Mouse (Mus musculus): ENCODE results near the gene Ttyh1. TPM values are rescaled to one million over a fixed set of nuclear protein-coding genes. Genes with fewer than 3 reads are reported as not detected.

Gene Ttyh1
- polyA plus RNA-seq, 1 experiment from 2014 or later = 1.3 TPM

GRCm38 (mm10) chr7:4126992-4127785 lies 8.0 kb downstream of the Ttyh1 start:
- H3K9me3 ChIP-seq (replicated peaks; ENCODE audit: control insufficient read depth, low read length) = no peaks in the 10 kb centered on the region
- 80% methylated on average over 11 of the region's 11 CpGs for WGBS
- H3K27ac ChIP-seq (ENCODE audit: low read length) = no peak overlapping the region
- no peaks in the 10 kb centered on the region for H3K36me3 ChIP-seq (ENCODE audit: control insufficient read depth, insufficient read depth)
- peaks cover 3% of the 10 kb centered on the region; the same call in 1 of the 2 replicates for H3K4me1 ChIP-seq (ENCODE audit: control insufficient read depth, insufficient read depth, low read length)
- no peak for ATAC-seq (replicated peaks; ENCODE audit: extremely low read depth, insufficient read depth, low FRiP score)
- H3K4me3 ChIP-seq (ENCODE audit: low read length) = no peak overlapping the region
- no peak overlapping the region for H3K9ac ChIP-seq (ENCODE audit: low read length)
- no peak overlapping the region for H3K4me2 ChIP-seq (ENCODE audit: low read depth, low read length)
- no peaks in the 10 kb centered on the region; the same call in 1 of the 2 replicates for H3K27me3 ChIP-seq (ENCODE audit: control insufficient read depth, insufficient read depth, low read length)

DNA sequence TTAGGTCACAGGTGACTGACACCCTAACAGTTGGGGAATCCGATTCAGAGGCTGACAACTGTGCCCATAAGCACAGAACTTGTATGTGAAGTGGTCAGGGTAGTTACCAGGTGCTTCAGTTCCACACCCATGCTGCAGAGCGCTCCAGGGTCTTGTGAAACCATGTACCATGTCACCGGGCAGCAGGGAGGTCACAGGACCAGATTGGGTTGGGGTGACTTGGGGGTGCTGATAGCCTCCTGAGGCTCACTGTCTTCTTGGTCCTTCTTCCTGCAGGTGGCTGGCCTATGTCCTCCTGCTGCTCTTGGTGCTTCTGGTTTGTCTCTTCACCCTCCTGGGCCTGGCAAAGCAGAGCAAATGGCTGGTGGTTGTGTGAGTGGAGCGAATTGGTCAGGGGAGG lies 8.7 kb downstream of the Ttyh1 start:
- no peak overlapping the region for H3K4me3 ChIP-seq (ENCODE audit: low read length)
- H3K36me3 ChIP-seq (ENCODE audit: control insufficient read depth, insufficient read depth) = no peaks in the 10 kb centered on the region
- H3K27me3 ChIP-seq (ENCODE audit: control insufficient read depth, insufficient read depth, low read length) = no peaks in the 10 kb centered on the region
- H3K27ac ChIP-seq (ENCODE audit: low read length) = no peak overlapping the region
- 78% methylated on average over 4 of the region's 4 CpGs for WGBS
- ATAC-seq (replicated peaks; ENCODE audit: extremely low read depth, insufficient read depth, low FRiP score) = no peak
- no peaks in the 10 kb centered on the region for H3K9me3 ChIP-seq (replicated peaks; ENCODE audit: control insufficient read depth, low read length)
- peaks cover 3% of the 10 kb centered on the region; the same call in 1 of the 2 replicates for H3K4me1 ChIP-seq (ENCODE audit: control insufficient read depth, insufficient read depth, low read length)
- no peak overlapping the region for H3K4me2 ChIP-seq (ENCODE audit: low read depth, low read length)
- H3K9ac ChIP-seq (ENCODE audit: low read length) = no peak overlapping the region

- no peaks in the 10 kb centered on the region for H3K27me3 ChIP-seq (ENCODE audit: control insufficient read depth, insufficient read depth, low read length)
- no peak overlapping the region for H3K4me2 ChIP-seq (ENCODE audit: low read depth, low read length)
- H3K4me1 ChIP-seq (ENCODE audit: control insufficient read depth, insufficient read depth, low read length) = peaks cover 3% of the 10 kb centered on the region; the same call in 1 of the 2 replicates
- H3K9me3 ChIP-seq (replicated peaks; ENCODE audit: control insufficient read depth, low read length) = no peaks in the 10 kb centered on the region
- H3K27ac ChIP-seq (ENCODE audit: low read length) = no peak overlapping the region
- no peaks in the 10 kb centered on the region for H3K36me3 ChIP-seq (ENCODE audit: control insufficient read depth, insufficient read depth)
- H3K9ac ChIP-seq (ENCODE audit: low read length) = peak overlapping the region; percentile 10; the same call in 1 of the 2 replicates
- WGBS = 35% methylated on average over 6 of the region's 6 CpGs
- no peak for ATAC-seq (replicated peaks; ENCODE audit: extremely low read depth, insufficient read depth, low FRiP score)
- no peak overlapping the region for H3K4me3 ChIP-seq (ENCODE audit: low read length)
Observed at GRCm38 (mm10) chr7:4128860-4129259, 9.7 kb downstream of the Ttyh1 start.

GRCm38 (mm10) chr7:4130686-4131452 lies 11.7 kb downstream of the Ttyh1 start:
- Histone ChIP-seq H3K4me1 (ENCODE audit: control insufficient read depth, insufficient read depth, low read length) (peaks cover 5% of the 10 kb centered on the region), H3K36me3 (ENCODE audit: control insufficient read depth, insufficient read depth) (no peaks in the 10 kb centered on the region), H3K9me3 (replicated peaks; ENCODE audit: control insufficient read depth, low read length) (no peaks in the 10 kb centered on the region), H3K4me2 (ENCODE audit: low read depth, low read length) (0 out of 2 replicates have a peak overlapping the region, but pooled peaks have one; percentile 11), H3K27me3 (ENCODE audit: control insufficient read depth, insufficient read depth, low read length) (no peaks in the 10 kb centered on the region), H3K9ac (ENCODE audit: low read length) (no peak overlapping the region), H3K27ac (ENCODE audit: low read length) (no peak overlapping the region), H3K4me3 (ENCODE audit: low read length) (no peak overlapping the region)
- WGBS = 28% methylated on average over 13 of the region's 13 CpGs
- peak; percentile 58 for ATAC-seq (replicated peaks; ENCODE audit: extremely low read depth, insufficient read depth, low FRiP score)

DNA sequence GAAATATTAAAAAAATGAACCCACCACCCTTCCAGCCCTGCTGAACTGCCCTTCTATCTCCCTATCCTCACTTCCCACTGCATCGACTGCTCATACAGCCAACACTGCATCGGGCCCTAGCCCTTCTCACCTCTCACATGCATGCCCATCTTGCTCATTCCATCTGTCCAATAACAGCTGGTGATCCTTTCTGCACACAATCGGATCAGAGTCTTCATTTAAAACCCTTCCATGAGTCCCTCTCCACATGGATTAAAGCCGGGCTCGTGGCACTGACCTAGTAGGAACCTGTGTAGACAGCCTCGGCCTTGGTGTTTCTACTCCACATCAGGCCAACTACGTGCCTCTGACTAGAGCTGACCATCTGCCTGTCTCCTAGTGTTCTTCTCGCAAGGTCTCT lies 12.8 kb downstream of the Ttyh1 start:
- no peak for ATAC-seq (replicated peaks; ENCODE audit: extremely low read depth, insufficient read depth, low FRiP score)
- Histone ChIP-seq H3K27me3 (ENCODE audit: control insufficient read depth, insufficient read depth, low read length) (no peaks in the 10 kb centered on the region), H3K36me3 (ENCODE audit: control insufficient read depth, insufficient read depth) (no peaks in the 10 kb centered on the region), H3K27ac (ENCODE audit: low read length) (no peak overlapping the region), H3K9ac (ENCODE audit: low read length) (no peak overlapping the region), H3K4me3 (ENCODE audit: low read length) (no peak overlapping the region), H3K4me1 (ENCODE audit: control insufficient read depth, insufficient read depth, low read length) (peaks cover 5% of the 10 kb centered on the region), H3K9me3 (replicated peaks; ENCODE audit: control insufficient read depth, low read length) (no peaks in the 10 kb centered on the region), H3K4me2 (ENCODE audit: low read depth, low read length) (no peak overlapping the region)
- 79% methylated on average over 8 of the region's 8 CpGs for WGBS

DNA sequence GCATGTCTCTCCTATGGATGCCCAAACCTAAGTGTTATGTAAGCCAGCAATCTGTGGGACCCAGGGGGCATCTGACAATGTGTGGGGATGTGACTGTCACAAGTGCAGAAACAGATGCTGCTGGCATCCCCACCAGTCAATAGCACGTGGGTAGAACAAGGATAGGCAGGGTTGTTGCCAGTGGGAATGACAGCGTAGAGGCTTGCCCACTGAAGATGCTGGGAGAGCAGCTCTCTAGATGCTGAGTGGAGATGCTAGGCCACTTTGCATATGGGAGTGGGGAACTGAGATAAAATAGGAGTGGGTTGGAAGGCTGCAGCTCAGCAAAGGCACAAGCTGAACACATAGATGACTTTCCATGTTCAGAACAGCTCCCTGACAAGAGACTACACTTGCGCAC lies 13.4 kb downstream of the Ttyh1 start:
- H3K4me2 ChIP-seq (ENCODE audit: low read depth, low read length) = no peak overlapping the region
- no peak overlapping the region for H3K4me3 ChIP-seq (ENCODE audit: low read length)
- H3K27me3 ChIP-seq (ENCODE audit: control insufficient read depth, insufficient read depth, low read length) = no peaks in the 10 kb centered on the region
- no peak for ATAC-seq (replicated peaks; ENCODE audit: extremely low read depth, insufficient read depth, low FRiP score)
- H3K36me3 ChIP-seq (ENCODE audit: control insufficient read depth, insufficient read depth) = no peaks in the 10 kb centered on the region
- H3K27ac ChIP-seq (ENCODE audit: low read length) = no peak overlapping the region
- no peak overlapping the region for H3K9ac ChIP-seq (ENCODE audit: low read length)
- H3K9me3 ChIP-seq (replicated peaks; ENCODE audit: control insufficient read depth, low read length) = no peaks in the 10 kb centered on the region
- WGBS = 85% methylated on average over 3 of the region's 3 CpGs
- peaks cover 5% of the 10 kb centered on the region for H3K4me1 ChIP-seq (ENCODE audit: control insufficient read depth, insufficient read depth, low read length)

GRCm38 (mm10) chr7:4132998-4133397 lies 13.8 kb downstream of the Ttyh1 start:
- no peaks in the 10 kb centered on the region for H3K36me3 ChIP-seq (ENCODE audit: control insufficient read depth, insufficient read depth)
- H3K9ac ChIP-seq (ENCODE audit: low read length) = no peak overlapping the region
- H3K4me3 ChIP-seq (ENCODE audit: low read length) = no peak overlapping the region
- 81% methylated on average over 7 of the region's 7 CpGs for WGBS
- H3K4me2 ChIP-seq (ENCODE audit: low read depth, low read length) = no peak overlapping the region
- ATAC-seq (replicated peaks; ENCODE audit: extremely low read depth, insufficient read depth, low FRiP score) = no peak
- no peak overlapping the region for H3K27ac ChIP-seq (ENCODE audit: low read length)
- H3K4me1 ChIP-seq (ENCODE audit: control insufficient read depth, insufficient read depth, low read length) = peaks cover 9% of the 10 kb centered on the region
- H3K27me3 ChIP-seq (ENCODE audit: control insufficient read depth, insufficient read depth, low read length) = no peaks in the 10 kb centered on the region
- H3K9me3 ChIP-seq (replicated peaks; ENCODE audit: control insufficient read depth, low read length) = no peaks in the 10 kb centered on the region

DNA sequence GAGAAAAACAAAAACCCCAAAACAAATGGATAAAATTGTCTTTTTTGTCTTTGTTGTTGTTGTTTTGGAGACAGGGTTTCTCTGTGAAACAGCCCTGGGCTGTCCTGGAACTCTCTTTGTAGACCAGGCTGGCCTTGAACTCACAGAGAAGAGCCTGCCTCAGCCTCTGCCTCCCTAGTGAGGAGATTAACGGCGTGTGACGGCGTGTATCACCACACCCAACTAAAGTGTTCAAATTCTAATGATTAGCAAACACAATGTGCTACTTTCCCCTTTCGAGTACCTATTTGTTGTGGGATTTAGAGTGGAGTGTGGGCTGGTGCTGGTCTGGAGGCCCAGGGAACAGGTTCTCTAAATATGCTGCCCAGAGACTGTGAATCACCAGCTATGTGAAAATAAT lies 15.7 kb downstream of the Ttyh1 start:
- no peaks in the 10 kb centered on the region for H3K9me3 ChIP-seq (replicated peaks; ENCODE audit: control insufficient read depth, low read length)
- peaks cover 15% of the 10 kb centered on the region for H3K36me3 ChIP-seq (ENCODE audit: control insufficient read depth, insufficient read depth)
- no peak overlapping the region for H3K9ac ChIP-seq (ENCODE audit: low read length)
- no peak overlapping the region for H3K4me2 ChIP-seq (ENCODE audit: low read depth, low read length)
- H3K4me1 ChIP-seq (ENCODE audit: control insufficient read depth, insufficient read depth, low read length) = peaks cover 15% of the 10 kb centered on the region
- H3K27me3 ChIP-seq (ENCODE audit: control insufficient read depth, insufficient read depth, low read length) = no peaks in the 10 kb centered on the region
- no peak overlapping the region for H3K27ac ChIP-seq (ENCODE audit: low read length)
- WGBS = 91% methylated on average over 5 of the region's 5 CpGs
- ATAC-seq (replicated peaks; ENCODE audit: extremely low read depth, insufficient read depth, low FRiP score) = no peak
- H3K4me3 ChIP-seq (ENCODE audit: low read length) = no peak overlapping the region

DNA sequence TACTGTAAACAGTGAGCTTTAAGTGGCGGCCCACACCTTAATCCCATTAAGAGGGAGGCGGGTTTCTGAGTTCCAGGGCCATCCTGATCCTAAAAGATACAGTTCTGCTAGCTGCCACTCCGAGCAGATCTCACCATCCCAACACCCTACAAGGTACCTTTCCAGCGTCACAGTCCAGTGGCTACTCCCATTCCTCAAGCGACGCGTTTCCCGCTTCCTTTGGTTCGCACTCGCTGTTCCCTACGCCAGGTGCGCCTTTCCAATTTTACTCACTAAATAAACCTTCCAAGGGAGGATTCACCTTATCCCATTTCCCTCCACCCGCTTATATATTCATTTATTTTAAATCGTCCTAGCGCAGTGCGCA lies 17.2 kb downstream of the Ttyh1 start:
- Histone ChIP-seq H3K27me3 (ENCODE audit: control insufficient read depth, insufficient read depth, low read length) (no peaks in the 10 kb centered on the region), H3K36me3 (ENCODE audit: control insufficient read depth, insufficient read depth) (peaks cover 30% of the 10 kb centered on the region), H3K4me1 (ENCODE audit: control insufficient read depth, insufficient read depth, low read length) (peaks cover 13% of the 10 kb centered on the region), H3K4me3 (ENCODE audit: low read length) (peak overlapping the region; percentile 100), H3K27ac (ENCODE audit: low read length) (peak overlapping the region; percentile 71), H3K4me2 (ENCODE audit: low read depth, low read length) (peak overlapping the region; percentile 95), H3K9ac (ENCODE audit: low read length) (peak overlapping the region; percentile 87), H3K9me3 (replicated peaks; ENCODE audit: control insufficient read depth, low read length) (no peaks in the 10 kb centered on the region)
- WGBS = under 1% methylated on average over 16 of the region's 16 CpGs
- ATAC-seq (replicated peaks; ENCODE audit: extremely low read depth, insufficient read depth, low FRiP score) = no peak; the same call in 1 of the 2 replicates

Measured in heart, embryonic 16.5 days (tissue).